Mouse (Mus musculus) embryonic fibroblast, embryonic 13.5 days (primary cell): ENCODE results near the gene Gm20431.

ENCODE experiments used
- CTCF ChIP-seq: IDR thresholded peaks from 2 replicates; pipeline ENCODE4 v1.5.1; 2011; ENCODE audit warnings: mild to moderate bottlenecking, control low read depth, low read length, moderate library complexity, borderline replicate concordance; ENCODE audit not compliant: insufficient read depth
- POLR2A ChIP-seq: IDR thresholded peaks from 2 replicates; pipeline ENCODE4 v1.6.1; 2011; ENCODE audit warnings: low read depth, mild to moderate bottlenecking, control low read depth, low read length, moderate library complexity

DNA sequence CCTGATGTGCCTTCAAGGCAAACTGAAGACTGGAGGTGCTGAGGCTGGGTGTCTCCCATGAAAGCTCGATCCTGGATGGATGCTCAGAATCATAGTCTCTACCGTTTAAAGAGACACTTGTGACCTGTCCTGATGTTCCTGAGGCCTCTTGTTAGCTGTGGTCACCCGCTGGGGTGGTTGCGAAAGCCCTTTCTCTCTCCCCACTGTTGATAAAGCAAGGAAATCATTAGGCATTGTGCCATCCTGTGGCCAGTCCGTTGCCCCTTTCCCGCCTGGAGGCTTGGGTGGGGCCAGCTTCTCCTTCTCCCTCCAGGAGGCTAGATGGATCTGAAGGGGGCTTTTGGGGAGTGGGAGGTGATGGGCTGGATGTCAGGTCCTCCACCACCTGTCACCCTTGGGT lies 49.3 kb upstream of the Gm20431 start:
- TF ChIP-seq CTCF (no peak), POLR2A (no peak)
